Mouse (Mus musculus) left cerebral cortex, postnatal 36 days (tissue): Measurements from ENCODE around the gene Atm. TPM values are rescaled to one million over a fixed set of nuclear protein-coding genes. Genes with fewer than 3 reads are reported as not detected.

Source experiments
- DNase-seq, 2 experiments: peaks; one replicate each; pipeline ENCODE4 v3.0.0; 2021 to 2022; ENCODE audit warnings: low spot score in 2 of 2, mixed read lengths in 1 of 2
- intact Hi-C: fragments of 180-260 bp; cut with DNase I; formaldehyde crosslinking; loops from one replicate; pipeline ENCODE4 v1.15.1; 2025
- total RNA-seq, 2 experiments: library from RNA; stranded (reverse); gene quantifications; 2 replicates each; pipeline ENCODE4 v1.2.3; 2021

Gene Atm
- 10 to 100 TPM; 13.2 to 18.5 TPM for total RNA-seq

DNA sequence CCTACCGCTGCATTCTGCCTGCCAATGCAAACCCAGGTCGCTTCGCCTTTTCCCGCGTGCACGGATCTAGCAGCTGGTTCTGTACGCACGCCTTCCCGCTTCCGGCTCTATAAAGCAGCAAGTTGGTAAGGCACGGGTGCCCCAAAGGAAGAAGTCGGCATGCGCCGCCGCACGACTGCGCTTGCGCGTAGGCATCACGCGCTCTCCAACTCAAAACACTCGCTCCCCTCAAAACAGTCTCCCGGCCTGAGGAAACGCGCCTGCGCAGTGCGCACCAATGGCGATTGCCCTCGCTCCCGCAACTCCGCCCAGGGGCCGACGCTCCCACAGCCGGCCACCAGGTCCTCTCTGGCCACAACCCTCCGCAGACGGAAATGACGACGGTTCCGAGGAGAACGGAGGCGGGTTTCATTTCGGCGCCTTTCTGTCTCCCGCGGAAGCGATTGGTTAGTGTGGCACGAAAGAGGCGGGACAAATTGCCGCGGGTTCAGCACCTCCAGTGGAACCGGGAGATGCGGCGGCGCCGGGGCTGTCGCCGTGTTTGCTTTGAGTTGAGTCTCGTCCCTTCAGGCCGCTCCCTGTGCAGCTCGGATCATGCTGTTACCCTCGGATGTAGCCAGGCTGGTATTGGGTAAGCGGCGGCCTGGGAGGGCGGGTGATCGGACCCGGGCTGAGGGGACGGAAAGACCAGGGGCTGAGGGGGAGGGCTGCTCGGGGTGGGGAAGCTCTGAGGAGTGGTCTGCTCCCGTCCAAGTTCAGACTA lies at the start of gene Atm, which contains the start of gene Npat:
Gene Atm, minus strand, starts transcription at position 183 of the 763 bp plus-strand sequence.
Gene Npat, plus strand, starts transcription at position 490 of the 763 bp plus-strand sequence.
- peak; percentile 100 for DNase-seq
- intact Hi-C loops, result loop anchor here (5.0 kb wide), 1 partner anchor 289 kb away; the partner anchor contains the start of gene Ddx10

DNA sequence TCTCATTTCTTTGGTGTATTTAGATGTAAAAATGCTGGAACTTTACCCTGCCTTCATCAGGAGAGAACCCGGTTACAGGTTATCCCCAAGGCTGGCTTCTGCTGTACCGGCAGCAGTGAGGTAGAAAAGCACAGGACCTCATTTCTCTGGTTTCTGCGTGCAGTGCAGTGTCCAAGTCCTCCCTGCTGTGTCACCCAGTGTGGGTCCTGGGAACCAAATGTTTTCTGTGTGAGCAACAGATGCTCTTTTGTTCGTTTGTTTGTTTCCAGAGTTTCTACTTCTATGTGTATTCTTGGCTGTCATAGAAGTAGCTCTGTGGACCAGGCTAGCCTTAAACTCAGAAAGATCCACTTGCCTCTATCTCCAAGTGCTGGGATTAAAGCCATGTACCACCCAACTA lies 45.3 kb upstream of the Atm start:
- no peak for DNase-seq
- intact Hi-C loops, result no loop called here

DNA sequence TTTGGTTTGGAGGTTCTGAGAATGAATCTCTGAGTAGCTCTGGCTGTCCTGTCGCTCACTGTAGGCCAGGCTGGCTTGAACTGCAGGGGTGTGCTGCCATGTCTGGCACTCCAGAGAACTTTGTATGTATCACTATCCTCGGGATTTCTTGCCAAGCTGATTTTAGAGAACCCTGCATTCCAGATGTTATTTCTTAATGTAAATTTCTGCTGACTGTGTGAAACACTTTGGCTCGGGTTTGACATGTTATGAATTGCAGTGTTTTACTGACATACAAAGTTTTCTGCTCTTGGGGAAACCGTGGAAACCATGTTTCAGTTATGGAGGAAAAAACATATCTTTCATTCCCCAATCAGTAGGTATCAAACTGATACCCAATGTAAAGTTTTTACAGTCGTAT lies 39.2 kb upstream of the Atm start:
- DNase-seq, result no peak
- intact Hi-C loops, result no loop called here

DNA sequence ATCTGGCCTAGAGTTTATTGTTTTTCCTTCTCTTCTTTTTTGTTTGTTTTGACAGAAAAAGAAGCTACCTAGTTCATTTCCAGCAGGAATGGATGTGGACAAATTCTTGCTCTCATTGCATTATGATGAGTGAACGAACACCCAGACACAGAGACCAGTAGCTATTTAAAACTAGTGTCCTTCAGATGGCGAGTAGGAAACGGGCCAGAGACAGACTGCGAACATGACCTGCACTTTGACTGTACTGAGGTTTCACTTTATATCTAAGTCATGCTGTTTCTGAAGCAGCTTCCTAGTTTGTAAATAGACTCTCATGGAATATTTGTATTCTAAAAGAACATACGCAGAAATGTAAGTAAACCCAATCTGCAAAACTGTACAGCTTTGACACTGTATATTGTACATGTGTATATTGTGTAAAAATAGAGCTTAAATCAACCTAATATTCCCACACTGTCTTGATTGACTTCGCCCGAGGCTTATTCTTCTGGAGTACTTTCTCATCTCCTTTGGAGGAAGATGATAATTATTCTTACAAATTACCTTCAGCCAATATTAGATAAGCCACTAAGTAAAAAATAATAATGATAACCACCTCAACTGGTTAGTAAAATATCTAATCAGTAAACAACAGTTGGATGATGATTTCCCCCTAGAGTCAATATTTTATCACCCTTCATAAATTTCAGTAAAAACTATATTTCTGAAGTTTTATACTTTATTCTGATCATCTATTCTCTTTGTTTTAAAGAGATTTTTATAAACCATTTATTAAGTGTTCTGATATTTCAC lies 36.2 kb upstream of the Atm start:
- no peak for DNase-seq
- intact Hi-C loops, result no loop called here

DNA sequence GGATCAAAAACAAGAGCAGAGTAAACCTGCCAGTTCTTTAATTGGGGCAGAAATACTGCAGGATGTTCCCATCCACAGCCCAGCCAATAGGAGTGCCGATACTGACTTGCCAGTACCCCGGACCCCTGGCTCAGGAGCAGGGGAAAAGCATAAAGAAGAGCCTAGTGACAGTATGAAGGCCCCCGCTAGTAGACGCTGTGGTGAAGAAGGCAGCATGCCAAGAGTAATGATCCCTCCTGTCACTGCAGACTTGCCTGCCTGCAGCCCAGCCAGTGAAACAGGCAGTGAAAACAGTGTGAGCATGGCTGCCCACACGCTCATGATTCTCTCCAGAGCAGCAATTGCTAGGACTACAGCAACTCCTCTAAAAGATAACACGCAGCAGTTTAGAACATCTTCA lies 34.1 kb upstream of the Atm start:
- intact Hi-C loops, result no loop called here
- peak in 1 of 2 experiments; percentile 21 for DNase-seq

DNA sequence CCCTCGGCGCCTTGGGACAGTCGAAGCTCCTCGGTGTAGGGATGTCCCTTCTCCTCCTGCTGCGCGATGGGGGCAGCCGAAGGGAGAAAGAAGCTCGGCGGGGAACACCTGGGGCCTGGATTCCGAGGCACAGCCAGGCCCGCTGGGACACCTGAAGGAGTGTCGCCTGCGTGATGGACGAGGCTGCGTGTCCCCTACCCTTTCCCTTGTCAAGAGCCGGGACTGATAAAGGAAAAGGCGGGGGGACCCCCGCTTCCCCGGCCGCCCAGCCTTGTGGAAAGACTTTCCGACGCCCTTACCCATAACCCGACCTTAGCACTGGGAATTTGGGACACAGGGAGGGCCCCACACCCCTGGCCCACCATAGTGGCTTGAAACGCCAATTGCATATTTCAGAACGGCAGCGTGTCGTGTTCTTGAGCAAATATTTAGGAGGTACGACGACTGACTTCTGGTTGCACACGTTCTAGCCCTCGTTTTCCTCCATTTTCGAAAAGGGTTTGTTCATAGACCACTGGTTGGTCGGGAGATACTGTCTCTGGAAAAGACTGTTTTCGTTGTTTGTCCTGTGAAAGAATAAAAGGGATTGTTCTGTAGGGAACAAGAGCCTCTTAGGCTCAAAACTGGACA lies 911 bp upstream of the Atm start:
- DNase-seq, result no peak
- intact Hi-C loops, result loop anchor here (5.0 kb wide), 1 partner anchor 290 kb away; the partner anchor contains the start of gene Ddx10

DNA sequence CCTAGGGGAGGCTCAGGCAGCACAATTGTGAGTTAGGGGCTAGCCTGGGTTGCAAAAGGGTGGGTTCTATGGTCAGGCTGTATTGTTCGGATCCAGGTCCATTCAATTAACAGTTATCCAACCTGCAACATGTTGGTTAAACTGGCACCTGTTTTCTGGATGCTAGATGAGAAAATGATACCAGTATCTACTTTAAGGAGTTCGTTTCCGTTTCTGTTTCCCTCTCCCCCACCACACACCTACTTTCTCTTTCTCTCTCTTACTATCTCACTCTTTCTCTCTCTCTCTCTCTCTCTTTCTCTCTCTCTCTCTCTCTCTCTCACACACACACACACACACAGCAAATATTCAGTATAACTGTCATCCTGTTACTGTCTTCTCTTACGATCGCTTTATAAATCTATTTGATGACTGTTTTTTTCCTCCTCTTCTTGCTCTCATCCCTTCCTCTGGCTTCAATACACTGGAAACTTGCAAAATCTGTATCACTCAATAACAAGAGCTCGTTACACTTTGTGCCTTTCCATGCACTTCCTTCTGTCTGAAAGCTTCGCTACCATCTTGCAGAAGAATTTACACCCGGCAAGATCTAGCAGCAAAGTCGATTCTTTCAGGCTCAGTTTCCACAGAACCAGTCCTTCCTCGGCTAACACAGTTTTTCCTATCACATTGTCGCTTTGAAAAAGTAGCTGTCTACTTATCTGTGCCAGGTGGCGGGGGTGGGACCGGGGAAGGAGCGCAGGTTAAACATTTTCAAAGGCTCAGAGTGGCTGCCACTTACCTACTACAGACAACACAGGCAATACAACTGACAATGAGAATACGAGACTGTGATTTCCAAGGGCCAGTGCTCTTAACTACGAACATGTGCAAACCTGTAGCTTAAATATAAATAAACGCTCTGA lies 872 bp downstream of the Atm start:
- DNase-seq, result peak in 1 of 2 experiments; percentile 4
- intact Hi-C loops, result loop anchor here (5.0 kb wide), 1 partner anchor 288 kb away; the partner anchor contains the start of gene Ddx10

DNA sequence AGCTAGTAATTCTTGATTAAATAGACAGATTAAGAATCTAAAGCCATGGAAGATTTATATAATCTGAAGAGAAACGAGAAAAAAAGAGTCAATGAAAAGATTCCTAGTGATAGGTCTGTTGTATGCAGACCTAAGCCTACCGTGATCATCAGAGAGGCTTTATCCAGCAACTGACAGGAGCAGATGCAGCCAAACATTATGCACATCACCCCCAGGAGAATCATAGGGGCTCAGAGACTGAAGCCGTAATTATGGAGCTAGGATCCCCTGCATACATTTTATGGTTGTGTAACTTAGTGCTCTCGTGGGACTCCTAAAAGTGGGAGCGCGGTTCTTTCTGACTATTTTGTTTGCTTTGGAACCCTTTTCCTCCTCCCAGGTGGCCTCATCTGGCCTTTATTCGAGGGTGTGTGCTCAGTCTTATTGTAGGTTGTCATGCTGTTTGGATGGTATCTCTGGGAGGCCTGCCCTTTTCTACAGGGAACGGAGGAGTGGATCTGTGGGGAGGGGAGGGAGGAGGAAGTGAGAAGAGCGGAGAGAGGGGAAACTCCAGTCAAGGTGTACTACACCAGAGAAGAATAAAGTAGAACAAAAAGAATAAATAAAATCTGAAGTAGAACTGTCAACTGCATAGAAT lies 19.0 kb downstream of the Atm start:
- intact Hi-C loops, result no loop called here
- DNase-seq, result no peak

DNA sequence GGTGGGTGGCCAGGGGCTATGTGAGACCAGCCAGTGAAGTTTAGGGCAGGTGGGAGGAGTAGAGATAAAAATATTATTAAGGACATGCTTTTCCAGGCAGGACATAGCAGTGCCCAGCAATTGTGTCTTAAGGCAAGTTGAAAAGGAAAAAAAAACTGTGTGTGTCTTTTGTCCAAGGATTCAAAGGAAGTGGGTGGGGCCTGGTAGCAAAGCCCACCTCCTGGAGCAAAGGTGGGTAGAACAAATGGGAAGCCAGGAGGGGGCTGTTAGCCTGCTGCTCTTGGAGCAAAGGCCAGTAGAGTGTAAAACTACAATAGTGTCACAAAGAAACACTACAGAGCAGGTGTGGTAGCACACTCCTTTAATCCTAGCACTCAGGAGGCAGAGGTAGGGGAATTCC lies 22.4 kb downstream of the Atm start:
- no peak for DNase-seq
- intact Hi-C loops, result no loop called here

DNA sequence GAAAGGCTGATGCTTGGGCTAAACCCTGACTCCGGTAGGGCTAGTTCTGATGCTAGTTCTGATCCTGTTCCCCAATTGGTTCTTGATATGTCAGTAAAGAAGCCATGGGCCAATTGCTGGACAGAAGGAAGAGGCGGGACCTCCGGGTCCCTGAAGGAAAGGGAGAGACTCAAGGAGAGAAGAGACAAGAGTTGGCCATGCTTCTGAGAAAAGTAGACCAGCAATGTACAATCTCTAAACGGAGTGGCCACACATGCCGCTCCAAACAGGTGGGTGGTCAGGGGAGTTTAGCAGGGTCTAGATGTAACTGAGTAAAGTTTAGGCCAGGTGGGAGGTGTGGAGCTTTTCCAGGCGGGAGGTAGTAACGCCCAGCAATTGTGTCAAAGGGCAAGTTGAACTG lies 28.5 kb downstream of the Atm start:
- intact Hi-C loops, result no loop called here

DNA sequence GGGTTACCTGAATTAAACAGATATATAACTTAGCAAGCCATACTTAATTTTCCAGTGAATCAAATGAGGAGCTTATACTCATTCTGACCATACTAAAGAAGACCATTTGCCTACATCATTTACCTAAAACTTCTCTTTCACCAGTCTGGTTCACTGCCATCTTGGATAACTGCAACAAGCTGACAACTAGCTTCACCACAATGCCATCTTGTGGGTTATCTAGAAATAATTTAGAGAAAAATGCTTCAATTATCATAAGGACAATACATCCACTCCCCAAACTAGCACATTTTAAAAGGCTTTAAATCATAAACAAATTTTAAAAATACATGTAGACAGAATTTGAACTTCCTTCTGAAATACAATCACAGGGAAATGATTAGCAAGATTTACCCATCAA lies 50.7 kb downstream of the Atm start:
- DNase-seq, result no peak
- intact Hi-C loops, result loop anchor here (10.0 kb wide), 1 partner anchor 231 kb away; no protein-coding TSS in a partner anchor

More for the DNA sequence above, 28.5 kb downstream of the Atm start:
- DNase-seq, result no peak

DNA sequence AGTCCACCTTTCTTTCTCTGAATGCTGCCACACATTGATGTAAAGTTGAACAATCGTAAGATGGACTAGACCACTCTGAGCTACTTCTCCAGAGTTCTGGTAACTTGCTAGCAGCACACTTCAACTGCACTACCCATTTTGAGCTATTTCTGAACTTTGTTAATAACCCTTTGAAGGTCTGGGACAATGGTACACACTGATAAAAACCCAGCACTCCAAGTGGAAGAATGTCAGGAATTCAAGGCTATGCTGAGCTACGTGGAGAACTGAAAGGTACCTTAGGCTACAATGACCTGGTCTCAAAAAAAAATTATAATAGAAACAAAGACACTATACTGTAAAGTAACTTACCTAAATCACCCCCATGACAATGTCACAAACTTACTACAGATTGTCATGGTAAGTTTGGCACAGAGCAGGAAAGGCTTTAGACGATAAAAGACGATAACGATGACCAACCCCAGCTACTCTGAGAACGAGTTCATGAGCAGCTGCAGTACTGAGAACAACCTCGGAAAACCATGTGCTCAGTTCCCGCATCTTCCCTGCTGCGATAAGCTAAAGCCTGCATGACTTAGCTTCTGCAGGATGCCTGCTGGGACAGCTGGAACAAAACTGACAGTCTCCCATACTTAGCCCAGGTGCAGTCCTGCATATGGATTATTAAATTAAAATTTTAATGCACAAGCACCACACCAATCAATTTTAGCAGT lies 63.6 kb downstream of the Atm start:
- no peak for DNase-seq
- intact Hi-C loops, result no loop called here

DNA sequence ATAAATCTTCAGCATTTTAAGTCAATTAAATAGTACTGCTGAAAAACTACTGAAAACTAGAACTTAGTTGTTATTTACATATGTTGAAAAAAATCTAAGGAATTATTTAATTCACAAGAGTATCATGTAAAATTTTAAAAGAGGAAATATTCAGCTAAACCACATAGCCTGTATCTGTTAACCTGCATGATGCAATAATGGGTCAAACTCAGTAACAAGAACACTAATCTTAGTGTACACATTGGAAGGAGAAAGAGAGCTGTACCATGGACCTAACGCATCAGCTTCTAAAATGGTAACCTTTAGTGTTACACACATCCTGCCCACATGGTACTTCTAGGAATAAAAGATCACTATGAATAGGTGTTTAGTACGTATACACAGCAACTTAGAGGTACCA lies 84.5 kb downstream of the Atm start:
- intact Hi-C loops, result no loop called here
- no peak for DNase-seq

DNA sequence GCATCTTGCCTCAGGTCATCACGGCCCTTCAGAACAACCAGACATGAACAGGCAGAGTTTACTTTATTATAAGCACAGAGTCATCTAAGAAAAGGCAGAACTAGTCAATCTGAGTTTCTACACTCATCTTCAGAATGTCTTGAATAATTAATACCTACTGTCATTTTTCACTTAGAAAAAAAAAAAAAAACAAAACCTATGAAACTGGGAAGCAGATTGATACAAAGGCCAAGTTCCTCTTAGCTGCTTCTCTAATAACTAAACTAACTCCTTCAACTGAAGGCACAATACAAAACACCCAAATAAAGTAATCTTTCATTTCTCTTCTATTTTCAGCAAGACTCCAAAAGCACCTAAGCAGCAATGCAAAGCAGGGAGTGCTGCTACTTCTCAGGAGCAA lies 85.9 kb downstream of the Atm start:
- DNase-seq, result no peak
- intact Hi-C loops, result no loop called here

DNA sequence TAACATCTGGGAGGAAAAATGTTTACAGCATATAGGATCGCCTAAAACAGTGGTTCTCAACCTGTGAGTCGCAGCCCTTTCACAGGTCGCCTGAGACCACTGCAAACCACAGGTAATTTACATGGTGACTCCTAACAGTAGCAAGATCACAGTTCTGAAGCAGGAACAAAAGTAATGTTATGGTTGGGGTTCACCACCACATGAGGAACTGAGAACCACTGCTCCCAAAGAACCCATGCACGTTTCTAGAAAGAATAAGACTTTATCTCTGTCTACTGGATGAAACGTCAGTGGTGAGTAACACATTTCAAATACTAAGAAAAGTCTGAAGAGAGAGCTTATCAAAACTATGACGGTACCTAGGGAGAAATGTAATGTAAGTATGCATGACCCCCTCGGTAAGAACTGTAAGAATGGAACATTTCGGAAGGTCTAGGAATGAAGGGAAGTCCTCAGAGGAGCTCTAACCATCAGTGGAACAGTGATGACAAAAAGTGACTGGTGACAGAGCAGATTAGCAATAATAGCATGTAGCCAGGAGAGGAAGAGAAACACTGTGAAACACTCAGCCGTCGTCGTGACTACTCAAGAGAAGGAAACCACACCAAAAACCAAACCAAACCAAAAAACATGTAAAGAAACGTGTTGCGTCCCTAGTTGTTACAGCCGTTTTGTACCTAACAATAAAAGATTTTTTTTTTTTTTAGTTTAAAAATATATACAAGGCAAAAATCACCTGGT lies 100.5 kb downstream of the Atm start:
- intact Hi-C loops, result no loop called here
- no peak for DNase-seq

DNA sequence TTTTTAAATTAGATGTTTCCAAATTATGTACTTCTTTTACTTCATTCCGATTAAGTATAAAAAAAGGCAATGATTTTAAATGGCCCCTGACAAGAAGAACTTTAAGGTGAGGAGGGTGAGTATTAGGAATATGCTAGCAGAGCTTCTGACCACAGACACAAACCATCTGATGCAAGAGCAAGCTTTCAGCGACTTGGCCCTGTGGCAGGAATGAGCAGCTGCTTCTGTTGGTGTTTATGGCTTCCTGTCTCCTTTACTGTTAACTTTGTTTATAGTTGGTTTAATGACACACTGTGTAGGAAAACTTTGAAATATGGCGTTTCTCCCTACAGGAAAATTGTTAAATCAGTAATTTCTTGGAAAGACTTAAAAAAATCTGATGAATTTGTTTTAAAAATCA lies 108.9 kb downstream of the Atm start:
- intact Hi-C loops, result no loop called here

DNA sequence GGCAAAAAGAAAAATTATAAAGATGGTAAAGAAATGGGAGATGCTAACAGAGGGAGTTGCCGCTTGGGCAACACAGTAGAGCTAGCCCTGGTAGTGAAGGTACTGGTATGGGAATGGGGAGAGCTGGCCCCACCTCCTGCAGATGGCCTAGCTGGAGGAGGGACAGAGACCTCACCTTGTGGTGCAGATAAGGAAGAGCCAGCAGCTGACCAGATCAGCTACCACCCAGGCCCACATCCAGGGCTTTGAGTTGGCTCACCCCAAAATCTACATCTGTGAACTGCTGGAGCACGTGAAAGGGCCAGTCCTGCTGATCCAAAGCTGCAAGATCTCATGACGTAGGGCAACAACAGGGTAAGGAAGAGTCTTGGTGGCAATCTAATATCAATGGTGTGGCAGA lies 109.8 kb downstream of the Atm start:
- no peak for DNase-seq
- intact Hi-C loops, result no loop called here

More for the DNA sequence above, 108.9 kb downstream of the Atm start:
- no peak for DNase-seq
